Mouse (Mus musculus) intestine, postnatal 0 days (tissue): Measurements from ENCODE around the gene Hist1h2ae. TPM values are rescaled to one million over a fixed set of nuclear protein-coding genes. Genes with fewer than 3 reads are reported as not detected.

Experiments
- ATAC-seq: fragments of 200-750 bp; cut with Nextera tagmentation; 2 replicates; pipeline ENCODE4 v1.8.0; 2017; ENCODE audit warnings: mild to moderate bottlenecking, moderate TSS enrichment, moderate library complexity
- H3K27ac ChIP-seq: fragments of 300-500 bp; sonication (generic); 2 replicates; pipeline ENCODE4 v1.5.1; 2014; ENCODE audit warnings: mild to moderate bottlenecking, low read depth, low read length, moderate library complexity
- H3K27me3 ChIP-seq: fragments of 300-500 bp; sonication (generic); replicated peaks from 2 replicates; pipeline ENCODE4 v1.6.1; 2014; ENCODE audit warnings: low read length, mixed read lengths; ENCODE audit not compliant: control insufficient read depth, insufficient read depth
- H3K36me3 ChIP-seq: fragments of 300-500 bp; sonication (generic); 2 replicates; pipeline ENCODE4 v1.6.1; 2014; ENCODE audit warnings: mild to moderate bottlenecking, moderate library complexity; ENCODE audit not compliant: control insufficient read depth, insufficient read depth
- H3K4me1 ChIP-seq: fragments of 300-500 bp; sonication (generic); replicated peaks from 2 replicates; pipeline ENCODE4 v1.6.1; 2014; ENCODE audit warnings: antibody characterized with exemption, low read length, mixed read lengths; ENCODE audit not compliant: control insufficient read depth, insufficient read depth
- H3K4me2 ChIP-seq: fragments of 300-500 bp; sonication (generic); replicated peaks from 2 replicates; pipeline ENCODE4 v1.6.1; 2014; ENCODE audit warnings: low read depth, mild to moderate bottlenecking, moderate library complexity
- H3K4me3 ChIP-seq: fragments of 300-500 bp; sonication (generic); 2 replicates; pipeline ENCODE4 v1.5.1; 2014; ENCODE audit warnings: low read depth, low read length
- H3K9ac ChIP-seq: fragments of 300-500 bp; sonication (generic); 2 replicates; pipeline ENCODE4 v1.6.1; 2014; ENCODE audit warnings: mild to moderate bottlenecking, low read depth, low read length
- H3K9me3 ChIP-seq: fragments of 300-500 bp; sonication (generic); 2 replicates; pipeline ENCODE4 v1.6.1; 2016; ENCODE audit warnings: mixed run types; ENCODE audit not compliant: control insufficient read depth
- CTCF ChIP-seq: sonication (generic); IDR thresholded peaks from 2 replicates; pipeline ENCODE4 v1.5.1; 2016; ENCODE audit warnings: low read depth, mild to moderate bottlenecking, control low read depth, antibody characterized with exemption, moderate library complexity
- WGBS: fragments of 180-500 bp; shearing (Covaris S2); extraction: QIAGEN DNeasy Blood & Tissue Kit; methylation state at CpG from one replicate; pipeline ENCODE4 v1.1.7; 2014; 5-methylcytosine and 5-hydroxymethylcytosine counted together
- polyA plus RNA-seq: library from polyadenylated mRNA; unstranded; fragments of >200 nt; fragmentation: Nextera tagmentation; extraction: Ambion mirVana; gene quantifications from 2 replicates; pipeline ENCODE4 v1.2.1, GENCODE M21; 2015

Gene Hist1h2ae
- polyA plus RNA-seq, 1 experiment from 2014 or later = 24.0 TPM

DNA sequence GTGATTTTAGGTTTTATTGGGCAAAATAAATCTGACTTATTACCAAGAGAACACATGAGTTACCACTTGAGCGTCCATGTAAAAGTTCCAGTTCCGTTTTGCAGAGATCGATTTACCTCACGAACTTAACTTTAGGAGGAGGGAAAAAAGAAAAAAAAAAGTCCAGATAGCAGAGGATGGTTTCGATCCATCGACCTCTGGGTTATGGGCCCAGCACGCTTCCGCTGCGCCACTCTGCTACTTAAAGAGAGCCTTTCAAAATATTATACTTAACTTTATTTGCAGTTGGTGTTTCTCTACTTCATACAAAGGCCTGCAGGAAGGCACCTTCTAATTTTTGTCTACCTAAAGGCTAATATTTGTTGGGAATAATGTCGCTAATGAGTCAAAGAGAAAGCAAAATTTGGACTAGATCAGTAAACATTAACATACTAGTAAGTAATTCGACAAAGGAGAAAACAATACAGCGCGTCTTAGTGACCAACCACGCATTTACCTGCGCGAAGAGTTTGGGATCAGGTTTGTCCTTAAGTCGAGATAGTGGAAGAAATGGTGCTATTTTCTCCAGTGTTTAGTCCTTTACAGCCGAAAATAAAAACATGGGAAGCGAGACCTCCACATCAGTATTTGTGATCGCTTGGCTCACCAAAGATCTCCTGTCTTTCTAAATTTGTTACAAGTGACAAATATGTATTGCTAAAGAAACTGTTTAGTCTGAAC lies 40.7 kb downstream of the Hist1h2ae start:
- no peak for TF ChIP-seq CTCF
- under 1% methylated on average over 20 of the region's 20 CpGs for WGBS
- no peaks in the 10 kb centered on the region for H3K27me3 ChIP-seq

GRCm38 (mm10) chr13:23529480-23530165 lies 41.4 kb downstream of the Hist1h2ae start:
- WGBS = 18% methylated on average over 2 of the region's 2 CpGs
- no peak overlapping the region for H3K9ac ChIP-seq
- H3K4me3 ChIP-seq = peak overlapping the region; percentile 49
- no peak for ATAC-seq
- no peak overlapping the region for H3K27ac ChIP-seq
- peak overlapping the region; percentile 74 for H3K4me2 ChIP-seq
- H3K36me3 ChIP-seq = no peaks in the 10 kb centered on the region
- H3K4me1 ChIP-seq = peaks cover 6% of the 10 kb centered on the region; the same call in 1 of the 2 replicates
- no peaks in the 10 kb centered on the region for H3K27me3 ChIP-seq
- H3K9me3 ChIP-seq = no peaks in the 10 kb centered on the region
- no peak for TF ChIP-seq CTCF

More for the DNA sequence above, 40.7 kb downstream of the Hist1h2ae start:
- Histone ChIP-seq H3K4me3 (peak overlapping the region; percentile 49), H3K9ac (peak overlapping the region; percentile 65), H3K4me2 (peak overlapping the region; percentile 74), H3K27ac (peak overlapping the region; percentile 96), H3K36me3 (no peaks in the 10 kb centered on the region), H3K4me1 (peaks cover 6% of the 10 kb centered on the region; the same call in 1 of the 2 replicates), H3K9me3 (no peaks in the 10 kb centered on the region)
- no peak; the same call in 1 of the 2 replicates for ATAC-seq

- Histone ChIP-seq H3K9me3 (no peaks in the 10 kb centered on the region), H3K4me2 (no peak overlapping the region)
- TF ChIP-seq CTCF = no peak
Measured at GRCm38 (mm10) chr13:23529005-23529404, 42.0 kb downstream of the Hist1h2ae start.

DNA sequence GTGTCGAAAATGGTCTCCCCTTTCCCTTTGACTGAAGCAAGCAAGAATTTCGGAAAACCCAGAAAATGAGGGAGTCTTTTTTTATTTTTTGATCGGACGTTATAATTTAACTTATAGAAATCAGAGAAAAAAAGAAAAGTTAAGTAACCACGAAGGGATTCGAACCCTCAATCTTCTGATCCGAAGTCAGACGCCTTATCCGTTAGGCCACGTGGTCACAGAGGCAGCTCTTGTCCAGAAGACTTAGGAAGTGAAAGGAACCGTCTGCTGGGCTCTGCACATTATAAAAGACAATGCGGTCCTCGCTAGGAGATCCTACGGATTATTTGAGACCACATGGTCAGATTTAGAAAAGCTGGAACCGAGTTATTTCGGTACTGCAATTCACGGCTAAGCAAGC lies 44.7 kb downstream of the Hist1h2ae start:
- no peaks in the 10 kb centered on the region for H3K36me3 ChIP-seq
- H3K9me3 ChIP-seq = no peaks in the 10 kb centered on the region
- peak overlapping the region; percentile 49 for H3K4me3 ChIP-seq
- ATAC-seq = peak; percentile 44; the same call in 1 of the 2 replicates
- H3K27me3 ChIP-seq = no peaks in the 10 kb centered on the region
- H3K4me1 ChIP-seq = peaks cover 6% of the 10 kb centered on the region; the same call in 1 of the 2 replicates
- peak overlapping the region; percentile 34; the same call in 1 of the 2 replicates for H3K9ac ChIP-seq
- TF ChIP-seq CTCF = no peak
- H3K27ac ChIP-seq = no peak overlapping the region
- H3K4me2 ChIP-seq = peak overlapping the region; percentile 64
- under 1% methylated on average over 17 of the region's 17 CpGs for WGBS

More at GRCm38 (mm10) chr13:23529005-23529404, 42.0 kb downstream of the Hist1h2ae start:
- Histone ChIP-seq H3K36me3 (no peaks in the 10 kb centered on the region), H3K9ac (no peak overlapping the region), H3K4me3 (no peak overlapping the region), H3K4me1 (peaks cover 6% of the 10 kb centered on the region; the same call in 1 of the 2 replicates), H3K27ac (no peak overlapping the region), H3K27me3 (no peaks in the 10 kb centered on the region)
- ATAC-seq = no peak
- 80% methylated on average over 5 of the region's 5 CpGs for WGBS

DNA sequence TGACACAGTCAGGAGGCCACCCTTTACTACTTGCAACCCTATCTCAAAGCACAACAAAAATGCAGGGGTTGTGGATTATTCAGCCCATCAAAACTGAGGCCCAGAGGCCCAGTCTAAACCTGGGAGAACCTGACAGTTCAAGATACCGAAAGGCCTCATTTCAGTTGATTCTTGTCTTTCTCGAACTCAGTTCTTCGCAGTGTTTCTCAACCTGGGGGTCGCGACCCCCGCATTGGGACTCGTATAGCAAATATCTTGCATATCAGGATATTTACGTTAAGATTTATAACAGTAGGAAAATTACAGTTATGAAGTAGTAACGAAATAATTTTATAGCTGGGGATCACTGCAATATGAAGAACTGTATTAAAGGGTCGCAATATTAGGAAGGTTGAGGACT lies 45.1 kb downstream of the Hist1h2ae start:
- no peak overlapping the region for H3K9ac ChIP-seq
- H3K4me2 ChIP-seq = peak overlapping the region; percentile 64
- H3K27ac ChIP-seq = no peak overlapping the region
- H3K36me3 ChIP-seq = no peaks in the 10 kb centered on the region
- H3K4me1 ChIP-seq = peaks cover 6% of the 10 kb centered on the region; the same call in 1 of the 2 replicates
- 3% methylated on average over 10 of the region's 10 CpGs for WGBS
- no peak for ATAC-seq
- no peaks in the 10 kb centered on the region for H3K9me3 ChIP-seq
- no peak for TF ChIP-seq CTCF
- peak overlapping the region; percentile 49 for H3K4me3 ChIP-seq
- H3K27me3 ChIP-seq = no peaks in the 10 kb centered on the region

GRCm38 (mm10) chr13:23524654-23525053 lies 46.4 kb downstream of the Hist1h2ae start:
- H3K4me2 ChIP-seq = no peak overlapping the region

More at GRCm38 (mm10) chr13:23524654-23525053, 46.4 kb downstream of the Hist1h2ae start:
- Histone ChIP-seq H3K9me3 (no peaks in the 10 kb centered on the region), H3K36me3 (no peaks in the 10 kb centered on the region), H3K4me1 (peaks cover 6% of the 10 kb centered on the region; the same call in 1 of the 2 replicates), H3K9ac (no peak overlapping the region), H3K27me3 (no peaks in the 10 kb centered on the region), H3K4me3 (no peak overlapping the region), H3K27ac (no peak overlapping the region)
- TF ChIP-seq CTCF = peak; percentile 92
- no peak for ATAC-seq
- WGBS = 11% methylated on average over 5 of the region's 5 CpGs
